Comparison of ENCODE assay signal across 22 mouse cellular contexts in genomic region chr15:85877336-85877735, GRCm38 (mm10). TPM values are rescaled to one million over a fixed set of nuclear protein-coding genes. Genes with fewer than 3 reads are reported as not detected.
"Had no signal": no experiment of that assay in that cellular context is flagged by ENCODE, and none has a peak within 500 bp of the region (broad histone marks: within the 10 kb centered on the region; RNA-seq: fewer than 3 reads in every experiment).

No protein-coding gene starts in this region.

- H3K27ac ChIP-seq: hindbrain, postnatal 0 days; limb, embryonic 12.5 days; limb, embryonic 15.5 days; liver, embryonic 14.5 days; midbrain, embryonic 10.5 days; midbrain, embryonic 13.5 days; neural tube, embryonic 13.5 days; stomach, postnatal 0 days had no signal

- H3K9ac ChIP-seq: limb, embryonic 12.5 days; limb, embryonic 15.5 days; liver, embryonic 14.5 days; liver, postnatal 0 days; lung, embryonic 14.5 days; midbrain, embryonic 13.5 days; neural tube, embryonic 13.5 days had no signal

- H3K9me3 ChIP-seq: limb, embryonic 12.5 days; limb, embryonic 15.5 days; megakaryocyte, embryonic 14.5 days; midbrain, embryonic 10.5 days; midbrain, embryonic 13.5 days; neural tube, embryonic 13.5 days had no signal

- H3K4me3 ChIP-seq: limb, embryonic 12.5 days; limb, embryonic 15.5 days; megakaryocyte, embryonic 14.5 days; myocyte had no signal

- H3K4me2 ChIP-seq: limb, embryonic 15.5 days; liver, embryonic 11.5 days; lung, embryonic 14.5 days had no signal

- ATAC-seq: hindbrain, postnatal 0 days; inflammation-experienced regulatory T-cells, adult 6 months; intestine, embryonic 16.5 days; liver, postnatal 0 days; midbrain, embryonic 13.5 days; midbrain, embryonic 16.5 days had no signal

- H3K27me3 ChIP-seq: limb, embryonic 12.5 days; limb, embryonic 15.5 days; megakaryocyte, embryonic 14.5 days; midbrain, embryonic 13.5 days; neural tube, embryonic 13.5 days had no signal

- DNase-seq: left cerebral cortex, postnatal 4 days; liver, postnatal 0 days; lung, embryonic 14.5 days; lung, postnatal 10 days; lung, postnatal 36 days; thymus, adult 2 months; thymus, postnatal 14 days; thymus, postnatal 4 days had no signal

RNA-seq across cellular contexts. Expression of gene Pkdrej, which starts 55.8 kb away (rescaled TPM):
- polyA plus RNA-seq: inflammation-experienced regulatory T-cells, adult 6 months; liver, postnatal 0 days; midbrain, embryonic 10.5 days; midbrain, embryonic 16.5 days; myocyte had no signal
